Mouse (Mus musculus): ENCODE measurements at regions not wholly inside any gene's neighbourhood (a gene's known extent, or its start where the extent isn't known, plus 50 kb on each side); places are given as distances from the start of the nearest gene placed in this dataset.
"Not testable (repeated sequence)": the region's sequence is repeated elsewhere in the genome, so short reads cannot be mapped to it uniquely, and the experiment has no call there.

GRCm38 (mm10) chr1:147138176-147138575, 643.6 kb downstream of the Brinp3 start:
- TF ChIP-seq CTCF (IDR thresholded peaks at IDR 0.05; ENCODE audit: low read depth, low read length) (no peak), POLR2A (IDR thresholded peaks at IDR 0.05; ENCODE audit: extremely low read depth, insufficient read depth, low read length) (no peak)
- no peaks in the 10 kb centered on the region for H3K27me3 ChIP-seq (ENCODE audit: control insufficient read depth, insufficient read depth, low read length)
- WGBS: 71% methylated on average over 2 of the region's 2 CpGs

GRCm38 (mm10) chr1:147175350-147175749, 680.8 kb downstream of the Brinp3 start:
- Histone ChIP-seq H3K4me1 (ENCODE audit: control insufficient read depth, insufficient read depth, low read length) (no peaks in the 10 kb centered on the region; the same call in 1 of the 2 replicates), H3K36me3 (ENCODE audit: control insufficient read depth, insufficient read depth, low read length) (no peaks in the 10 kb centered on the region), H3K9ac (ENCODE audit: low read depth, low read length) (no peak overlapping the region), H3K27me3 (ENCODE audit: control insufficient read depth, insufficient read depth, low read length) (no peaks in the 10 kb centered on the region), H3K79me2 (ENCODE audit: control insufficient read depth, insufficient read depth, low read length) (no peaks in the 10 kb centered on the region), H3K4me3 (ENCODE audit: insufficient read depth, low read depth, low read length) (no peak overlapping the region), H3K27ac (replicated peaks; ENCODE audit: insufficient read depth, low read depth, low read length) (no peak overlapping the region)
- 22% methylated on average over 1 of the region's 1 CpGs for WGBS
- TF ChIP-seq POLR2A (IDR thresholded peaks at IDR 0.05; ENCODE audit: extremely low read depth, insufficient read depth, low read length) (no peak), CTCF (IDR thresholded peaks at IDR 0.05; ENCODE audit: low read depth, low read length) (no peak)
- peak; percentile 72 for DNase-seq (ENCODE audit: extremely low read depth, low read depth, low spot score)

More at GRCm38 (mm10) chr1:147138176-147138575, 643.6 kb downstream of the Brinp3 start:
- Histone ChIP-seq H3K27ac (replicated peaks; ENCODE audit: insufficient read depth, low read depth, low read length) (no peak overlapping the region), H3K79me2 (ENCODE audit: control insufficient read depth, insufficient read depth, low read length) (no peaks in the 10 kb centered on the region), H3K4me3 (ENCODE audit: insufficient read depth, low read depth, low read length) (no peak overlapping the region), H3K9ac (ENCODE audit: low read depth, low read length) (no peak overlapping the region), H3K4me1 (ENCODE audit: control insufficient read depth, insufficient read depth, low read length) (no peaks in the 10 kb centered on the region), H3K36me3 (ENCODE audit: control insufficient read depth, insufficient read depth, low read length) (no peaks in the 10 kb centered on the region)
- no peak for DNase-seq (ENCODE audit: extremely low read depth, low read depth, low spot score)

- WGBS: 71% methylated on average over 1 of the region's 1 CpGs
- no peaks in the 10 kb centered on the region for H3K27me3 ChIP-seq (ENCODE audit: control insufficient read depth, insufficient read depth, low read length)
These were observed 692.2 kb downstream of the Brinp3 start for GRCm38 (mm10) chr1:147186799-147187198.

GRCm38 (mm10) chr1:147187251-147188025, 692.9 kb downstream of the Brinp3 start:
- no peaks in the 10 kb centered on the region for H3K36me3 ChIP-seq (ENCODE audit: control insufficient read depth, insufficient read depth, low read length)
- no peak overlapping the region for H3K4me3 ChIP-seq (ENCODE audit: insufficient read depth, low read depth, low read length)
- no peak overlapping the region for H3K9ac ChIP-seq (ENCODE audit: low read depth, low read length)
- H3K4me1 ChIP-seq (ENCODE audit: control insufficient read depth, insufficient read depth, low read length): no peaks in the 10 kb centered on the region
- no peak overlapping the region for H3K27ac ChIP-seq (replicated peaks; ENCODE audit: insufficient read depth, low read depth, low read length)
- no peak for DNase-seq (ENCODE audit: extremely low read depth, low read depth, low spot score)
- TF ChIP-seq POLR2A (IDR thresholded peaks at IDR 0.05; ENCODE audit: extremely low read depth, insufficient read depth, low read length) (no peak), CTCF (IDR thresholded peaks at IDR 0.05; ENCODE audit: low read depth, low read length) (no peak)
- H3K27me3 ChIP-seq (ENCODE audit: control insufficient read depth, insufficient read depth, low read length): no peaks in the 10 kb centered on the region
- H3K79me2 ChIP-seq (ENCODE audit: control insufficient read depth, insufficient read depth, low read length): no peaks in the 10 kb centered on the region
- 73% methylated on average over 6 of the region's 6 CpGs for WGBS

More at GRCm38 (mm10) chr1:147186799-147187198, 692.2 kb downstream of the Brinp3 start:
- Histone ChIP-seq H3K79me2 (ENCODE audit: control insufficient read depth, insufficient read depth, low read length) (no peaks in the 10 kb centered on the region), H3K36me3 (ENCODE audit: control insufficient read depth, insufficient read depth, low read length) (no peaks in the 10 kb centered on the region), H3K4me3 (ENCODE audit: insufficient read depth, low read depth, low read length) (no peak overlapping the region), H3K4me1 (ENCODE audit: control insufficient read depth, insufficient read depth, low read length) (no peaks in the 10 kb centered on the region), H3K27ac (replicated peaks; ENCODE audit: insufficient read depth, low read depth, low read length) (no peak overlapping the region), H3K9ac (ENCODE audit: low read depth, low read length) (no peak overlapping the region)
- no peak for DNase-seq (ENCODE audit: extremely low read depth, low read depth, low spot score)
- no peak for TF ChIP-seq POLR2A (IDR thresholded peaks at IDR 0.05; ENCODE audit: extremely low read depth, insufficient read depth, low read length)
- TF ChIP-seq CTCF (IDR thresholded peaks at IDR 0.05; ENCODE audit: low read depth, low read length): no peak

GRCm38 (mm10) chr1:147199959-147200358, 705.4 kb downstream of the Brinp3 start:
- not testable (repeated sequence) for H3K27me3 ChIP-seq (ENCODE audit: control insufficient read depth, insufficient read depth, low read length); DNase-seq (ENCODE audit: extremely low read depth, low read depth, low spot score); H3K79me2 ChIP-seq (ENCODE audit: control insufficient read depth, insufficient read depth, low read length); H3K4me3 ChIP-seq (ENCODE audit: insufficient read depth, low read depth, low read length); H3K27ac ChIP-seq (replicated peaks; ENCODE audit: insufficient read depth, low read depth, low read length); H3K36me3 ChIP-seq (ENCODE audit: control insufficient read depth, insufficient read depth, low read length); H3K9ac ChIP-seq (ENCODE audit: low read depth, low read length); H3K4me1 ChIP-seq (ENCODE audit: control insufficient read depth, insufficient read depth, low read length)
- WGBS: 96% methylated on average over 2 of the region's 2 CpGs

GRCm38 (mm10) chr1:147214890-147215289, 720.3 kb downstream of the Brinp3 start:
- WGBS: 77% methylated on average over 7 of the region's 7 CpGs

More at GRCm38 (mm10) chr1:147214890-147215289, 720.3 kb downstream of the Brinp3 start:
- not testable (repeated sequence) for H3K4me3 ChIP-seq (ENCODE audit: insufficient read depth, low read depth, low read length); H3K9ac ChIP-seq (ENCODE audit: low read depth, low read length); H3K4me1 ChIP-seq (ENCODE audit: control insufficient read depth, insufficient read depth, low read length); H3K79me2 ChIP-seq (ENCODE audit: control insufficient read depth, insufficient read depth, low read length); DNase-seq (ENCODE audit: extremely low read depth, low read depth, low spot score); H3K27me3 ChIP-seq (ENCODE audit: control insufficient read depth, insufficient read depth, low read length); H3K36me3 ChIP-seq (ENCODE audit: control insufficient read depth, insufficient read depth, low read length); H3K27ac ChIP-seq (replicated peaks; ENCODE audit: insufficient read depth, low read depth, low read length)

Data from liver, adult 2 months (tissue).